Mouse (Mus musculus) layer of hippocampus, postnatal 36 days (tissue): ENCODE results near the gene Rev1. TPM values are rescaled to one million over a fixed set of nuclear protein-coding genes. Genes with fewer than 3 reads are reported as not detected.

Experiments used
- DNase-seq, 2 experiments: peaks; one replicate each; pipeline ENCODE4 v3.0.0; 2022
- total RNA-seq, 2 experiments: library from RNA; stranded (reverse); gene quantifications; 2 replicates each; pipeline ENCODE4 v1.2.3; 2021

Rev1 gene
- total RNA-seq = 10 to 100 TPM; 38.7 to 45.0 TPM

DNA sequence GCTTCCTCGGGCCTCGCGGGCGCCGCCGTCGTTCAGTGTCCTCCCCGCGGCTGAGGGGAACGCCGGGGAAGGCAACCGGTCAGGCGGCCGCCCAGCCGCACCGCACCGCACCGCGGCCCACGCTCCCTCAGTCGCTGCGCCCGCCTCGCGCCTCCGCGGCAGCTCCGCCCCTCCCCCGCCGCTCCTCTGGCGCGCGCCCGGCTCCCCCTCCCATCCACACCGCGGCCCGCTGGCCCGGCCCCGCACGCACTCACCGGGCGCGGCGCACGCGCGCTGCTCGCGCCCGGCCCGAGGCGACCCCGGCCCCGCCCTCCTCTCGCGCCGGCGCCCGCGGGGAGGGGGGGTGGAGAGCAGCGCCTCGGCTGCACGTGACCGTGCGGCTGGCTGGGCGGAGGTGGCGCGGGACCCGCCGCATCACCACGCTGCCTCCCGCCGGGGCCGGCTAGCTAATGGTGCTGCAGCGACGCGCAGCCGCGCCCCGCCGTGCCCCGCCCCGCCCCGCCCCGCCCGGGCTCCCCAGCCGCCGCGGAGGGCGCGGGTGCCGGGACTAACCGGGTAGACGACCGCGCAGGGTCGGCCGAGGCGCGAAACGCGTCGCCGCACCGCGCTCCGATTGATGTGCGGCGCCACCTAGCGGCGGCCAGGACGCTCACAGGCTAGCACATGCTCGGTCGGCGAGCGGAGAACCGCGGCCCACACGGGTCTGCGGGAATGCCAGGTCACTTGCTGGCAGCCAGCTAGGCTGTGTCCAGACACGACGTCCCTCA lies at the start of gene Rev1:
Rev1 (minus strand) TSS at position 301 of the 767 bp plus-strand sequence.
- DNase-seq = peak; percentile 95

DNA sequence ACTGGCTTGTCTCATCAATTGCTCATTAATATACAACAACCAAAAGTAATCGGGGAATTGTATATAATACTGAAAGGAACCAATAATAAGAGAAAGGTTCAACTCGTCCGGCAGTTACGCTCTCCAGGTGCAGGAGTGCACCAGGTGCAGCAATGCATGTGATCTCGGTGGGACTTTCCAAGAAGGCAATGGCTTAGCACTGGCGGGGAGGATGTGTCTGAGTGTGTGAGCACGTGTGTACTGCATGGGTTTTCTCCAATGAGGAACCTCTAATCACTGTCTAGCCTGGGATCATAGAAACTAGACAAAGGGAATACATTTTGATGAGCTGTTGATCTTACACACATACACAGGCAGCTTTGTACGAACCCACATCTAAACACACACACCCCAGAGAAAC lies 49.3 kb upstream of the Rev1 start:
- no peak for DNase-seq

DNA sequence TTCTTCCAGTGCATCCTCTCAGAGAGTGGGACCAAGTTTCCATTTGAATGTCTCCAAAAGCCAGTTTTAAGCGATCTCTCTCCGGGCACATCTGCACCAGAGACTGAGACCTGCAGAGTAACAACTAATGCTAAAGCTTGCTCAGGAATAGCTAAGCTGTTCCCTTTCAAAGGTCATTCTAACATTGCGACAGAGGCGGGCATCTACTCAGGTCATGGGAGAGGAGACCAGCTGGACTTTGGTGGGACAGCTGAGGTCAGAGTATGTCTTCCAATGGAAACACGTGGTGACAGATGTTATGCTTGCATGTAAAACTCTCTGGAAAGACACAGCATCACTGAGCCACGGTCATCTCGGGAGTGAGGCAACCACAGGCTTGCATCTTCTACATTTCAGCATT lies 46.5 kb upstream of the Rev1 start:
- DNase-seq = no peak

DNA sequence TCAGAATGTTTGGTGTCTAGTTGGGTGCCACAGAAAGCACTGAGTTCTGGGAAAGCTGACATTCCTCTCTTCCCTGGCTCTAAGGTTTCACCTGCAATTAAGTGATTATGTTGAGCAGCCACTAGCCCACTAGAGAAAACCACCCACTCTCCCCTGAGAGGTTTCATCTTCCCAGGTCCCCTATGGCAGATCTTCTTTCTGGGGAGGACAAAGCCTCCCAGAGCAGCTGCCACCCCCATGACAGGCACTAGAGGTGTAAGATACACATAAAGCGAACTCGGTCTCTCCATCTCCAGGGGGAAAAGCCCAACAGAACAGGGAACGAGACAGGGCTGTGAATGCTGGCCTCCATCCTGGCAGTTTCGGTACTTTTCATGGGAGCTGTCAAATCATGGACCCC lies 42.3 kb upstream of the Rev1 start:
- no peak for DNase-seq

DNA sequence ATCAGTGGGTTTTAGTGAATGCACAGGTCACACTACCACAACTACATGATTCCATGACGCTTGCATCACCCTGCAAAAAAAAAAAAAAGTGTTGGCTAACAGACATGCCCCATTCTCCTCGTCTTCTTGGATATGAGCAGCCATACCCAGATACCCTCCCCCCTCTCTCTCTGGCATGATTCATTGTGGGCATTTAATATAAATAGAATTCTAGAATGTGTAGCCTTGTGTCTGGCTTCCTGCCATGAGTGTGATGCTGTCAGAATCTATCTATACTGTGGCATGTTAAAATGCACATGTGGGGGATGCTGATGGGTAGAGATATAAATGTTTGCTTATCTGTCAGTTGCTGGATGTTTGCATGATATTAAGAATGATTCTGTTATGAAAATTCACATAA lies 36.1 kb upstream of the Rev1 start:
- DNase-seq = no peak

DNA sequence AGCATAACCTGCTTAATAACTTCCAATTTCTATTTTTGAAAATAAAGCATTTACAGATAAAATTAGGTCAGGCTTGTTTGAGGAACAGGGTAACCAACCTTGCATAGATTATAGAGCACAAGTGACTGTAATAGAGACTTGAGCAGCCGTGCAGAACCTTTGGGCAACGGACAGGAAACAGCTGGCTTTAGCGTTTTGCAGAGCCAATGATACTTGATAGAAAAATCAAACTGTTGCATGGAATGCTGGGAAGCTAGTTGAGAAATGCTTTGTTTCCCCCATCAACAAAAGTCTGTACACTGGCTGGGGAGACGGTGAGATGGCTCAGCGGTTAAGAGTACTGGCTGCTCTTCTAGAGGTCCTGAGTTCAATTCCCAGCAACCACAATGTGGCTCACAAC lies 20.5 kb upstream of the Rev1 start:
- no peak for DNase-seq

DNA sequence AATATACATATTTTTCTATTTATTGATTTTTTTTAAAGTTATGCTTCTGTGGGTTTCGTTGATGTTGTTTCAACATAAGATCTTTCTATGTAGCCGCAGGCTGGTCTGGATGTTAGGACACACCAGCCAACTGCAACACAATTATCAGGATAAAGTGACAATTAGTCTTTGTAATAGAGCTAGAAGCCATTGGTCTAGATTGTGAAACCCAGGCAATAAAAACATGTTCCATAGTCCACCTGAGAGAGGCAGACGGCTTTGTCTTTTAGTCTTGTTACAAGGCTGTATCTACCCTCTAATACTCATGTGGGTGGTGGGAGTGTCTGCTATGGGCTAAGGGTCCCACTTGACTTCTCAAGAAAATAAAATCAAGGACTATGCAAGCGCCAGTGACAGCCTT lies 16.4 kb upstream of the Rev1 start:
- DNase-seq = no peak

DNA sequence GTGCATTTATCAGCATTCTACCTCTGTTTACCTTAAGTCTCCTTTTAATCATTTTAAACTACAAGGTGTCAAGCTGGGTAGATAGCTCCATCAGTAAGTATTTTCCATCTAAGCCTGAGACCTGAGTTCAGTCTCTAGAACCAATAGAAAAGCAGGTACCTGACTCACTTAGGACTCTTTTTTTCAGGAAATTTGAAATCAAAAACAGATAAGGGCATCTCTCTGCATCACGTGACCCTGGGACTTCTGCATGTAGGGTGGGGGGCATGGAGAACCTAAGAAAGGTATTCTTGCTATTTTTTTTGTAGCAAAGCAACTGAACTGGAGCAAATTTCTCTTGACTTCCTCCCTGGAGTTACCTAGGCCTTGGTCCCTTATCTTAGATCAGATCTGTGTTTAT lies 11.8 kb upstream of the Rev1 start:
- no peak for DNase-seq

DNA sequence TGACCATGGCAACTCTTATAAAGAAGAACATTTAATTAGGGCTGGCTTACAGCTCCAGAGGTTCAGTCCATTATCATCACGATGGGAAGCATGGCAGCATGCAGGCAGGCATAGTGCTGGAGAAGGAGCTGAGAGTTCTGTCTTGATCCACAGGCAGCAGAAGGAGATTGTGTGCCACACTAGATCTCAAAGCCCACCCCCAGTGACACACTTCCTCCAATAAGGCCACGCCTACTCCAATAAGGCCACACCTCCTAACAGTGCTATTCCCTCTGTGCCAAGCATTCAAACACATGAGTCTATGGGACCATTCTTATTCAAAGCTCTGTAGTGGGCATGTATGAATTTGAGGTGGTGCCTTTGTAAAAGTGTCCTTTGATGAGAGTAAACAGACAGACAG lies 11.3 kb upstream of the Rev1 start:
- no peak for DNase-seq

DNA sequence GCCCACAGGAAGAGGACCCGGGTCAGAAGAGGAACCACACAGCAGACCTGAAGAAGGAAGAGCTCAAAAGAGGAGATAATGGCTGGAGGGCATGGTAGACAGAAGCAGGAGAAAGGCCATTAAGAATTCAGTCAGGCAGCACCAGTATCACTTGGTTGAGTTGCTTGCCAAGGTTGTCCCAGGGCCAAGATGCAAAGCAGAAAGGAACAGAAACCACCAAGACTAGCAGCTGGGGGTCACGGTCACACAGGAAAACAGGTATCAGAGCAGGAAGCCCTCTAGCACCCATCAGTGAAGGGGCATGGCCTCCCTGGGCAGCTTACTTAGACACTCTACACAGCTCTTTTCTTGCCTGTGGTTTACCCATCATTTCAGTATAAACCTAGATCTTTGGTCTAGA lies 9.8 kb upstream of the Rev1 start:
- no peak for DNase-seq

DNA sequence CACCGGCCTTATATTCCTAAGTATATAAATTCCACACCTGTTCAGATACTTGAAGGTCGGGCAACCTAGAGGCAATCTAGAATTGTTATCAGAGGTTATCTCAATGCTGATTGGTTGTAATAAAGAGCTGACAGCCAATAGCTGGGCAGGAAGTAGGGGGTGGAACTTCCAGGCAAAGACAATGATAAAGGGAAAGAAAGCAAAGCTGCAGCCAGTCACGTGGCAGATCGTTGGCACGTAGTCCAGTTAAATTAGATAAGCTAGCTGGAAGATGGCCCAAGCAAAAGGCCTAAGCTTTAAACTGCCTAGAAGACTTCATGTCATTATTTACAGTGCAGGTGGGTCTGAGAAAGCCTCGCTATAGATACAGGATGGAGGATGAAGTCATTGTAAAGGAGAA lies 3.3 kb upstream of the Rev1 start:
- DNase-seq = no peak

DNA sequence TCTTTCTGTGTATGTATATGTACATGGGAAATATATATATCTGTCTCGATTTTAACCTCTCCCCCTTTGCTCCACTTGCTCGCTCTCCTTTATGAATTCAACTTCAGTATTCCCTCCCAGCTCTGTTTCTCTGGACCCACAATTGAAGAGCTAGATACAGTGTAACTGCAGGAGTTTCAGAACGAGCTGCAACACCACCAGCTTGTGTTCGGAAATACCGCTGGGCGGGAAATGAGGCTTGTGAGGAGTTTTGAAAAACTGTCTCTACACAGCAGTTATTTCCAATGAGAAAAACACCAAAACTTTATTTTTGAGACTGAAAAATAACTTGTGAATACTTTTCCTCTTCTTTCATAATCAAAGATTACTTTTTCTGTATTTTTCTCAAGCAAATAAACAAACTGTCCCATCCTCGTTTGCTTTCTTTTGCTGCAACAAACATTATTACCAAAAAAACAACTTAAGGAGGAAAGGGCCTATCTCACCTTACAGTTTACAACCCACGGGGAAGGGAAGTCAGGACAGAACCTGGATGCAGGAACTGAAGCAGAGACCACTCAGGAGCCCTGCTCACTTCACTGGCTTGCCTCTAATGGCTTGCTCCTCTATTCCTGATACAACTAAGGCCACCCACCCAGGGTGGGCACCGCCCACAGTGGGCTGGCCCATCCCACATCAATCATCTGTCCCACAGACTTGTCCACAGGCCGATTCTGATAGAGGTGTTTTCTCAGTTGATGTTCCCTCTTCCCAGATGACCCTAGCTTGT lies 1.3 kb upstream of the Rev1 start:
- no peak for DNase-seq

DNA sequence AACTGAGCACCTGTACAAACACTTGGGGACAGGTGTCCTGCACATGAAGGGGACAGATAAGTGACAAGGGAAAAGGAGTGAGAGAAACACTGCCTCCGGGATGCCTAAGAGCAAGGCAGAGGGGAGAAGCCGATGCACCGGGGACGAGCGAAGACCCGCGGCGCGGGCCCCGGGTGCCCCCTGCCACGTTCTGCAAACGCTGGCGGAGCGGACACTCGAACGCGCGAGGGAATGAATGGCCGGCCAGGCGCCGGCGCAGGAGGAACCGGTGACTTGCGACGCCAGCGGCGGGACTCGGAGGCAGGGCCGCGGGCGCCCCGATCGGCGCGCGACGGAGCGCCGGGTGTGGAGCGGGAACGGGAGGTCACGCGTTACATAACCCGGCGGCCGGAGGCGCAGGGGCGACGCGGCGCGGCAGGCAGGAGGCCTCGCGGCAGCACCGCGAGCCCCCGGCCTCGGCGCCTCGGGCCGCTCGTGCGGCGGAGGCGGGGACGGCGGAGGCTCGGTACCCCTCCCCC lies 623 bp downstream of the Rev1 start:
- DNase-seq = peak; percentile 41 to 54

DNA sequence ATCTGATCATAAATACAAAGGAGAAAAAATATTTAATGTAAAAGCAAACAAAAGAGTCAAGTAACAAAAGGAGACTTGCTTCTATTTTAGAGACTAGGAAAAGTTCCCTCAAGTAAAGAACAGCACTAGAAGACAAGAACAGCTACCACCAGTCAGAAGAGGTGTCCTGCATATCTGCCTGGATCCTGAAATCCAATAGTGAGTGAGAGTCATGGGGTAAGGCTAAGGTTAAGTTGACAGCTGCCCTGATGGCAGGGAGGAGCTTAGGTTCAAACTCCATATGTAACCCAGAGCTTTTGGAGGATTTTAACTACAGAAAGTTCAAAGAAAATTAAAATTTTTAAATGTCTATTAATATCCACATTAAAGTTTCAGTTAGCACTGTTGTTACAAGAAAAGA lies 2.6 kb downstream of the Rev1 start:
- DNase-seq = no peak

DNA sequence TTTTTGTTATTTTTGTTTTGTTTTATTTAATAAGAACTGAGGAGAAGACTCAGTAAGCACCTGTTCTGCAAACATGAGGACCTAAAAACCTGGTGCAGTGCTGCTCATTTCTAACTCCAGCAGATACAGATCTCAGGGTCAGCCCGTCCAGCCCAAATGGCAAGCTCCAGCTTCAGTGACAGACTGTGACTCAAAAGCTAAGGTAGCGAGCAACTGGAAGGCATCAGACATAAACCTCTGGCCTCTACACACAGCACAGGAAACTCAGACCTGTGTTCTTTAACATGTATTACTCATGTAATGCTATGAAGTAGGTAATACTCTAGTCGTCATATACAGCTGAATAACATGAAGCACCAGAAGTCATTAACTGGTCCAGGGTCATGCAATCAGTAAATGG lies 3.2 kb downstream of the Rev1 start:
- no peak for DNase-seq

DNA sequence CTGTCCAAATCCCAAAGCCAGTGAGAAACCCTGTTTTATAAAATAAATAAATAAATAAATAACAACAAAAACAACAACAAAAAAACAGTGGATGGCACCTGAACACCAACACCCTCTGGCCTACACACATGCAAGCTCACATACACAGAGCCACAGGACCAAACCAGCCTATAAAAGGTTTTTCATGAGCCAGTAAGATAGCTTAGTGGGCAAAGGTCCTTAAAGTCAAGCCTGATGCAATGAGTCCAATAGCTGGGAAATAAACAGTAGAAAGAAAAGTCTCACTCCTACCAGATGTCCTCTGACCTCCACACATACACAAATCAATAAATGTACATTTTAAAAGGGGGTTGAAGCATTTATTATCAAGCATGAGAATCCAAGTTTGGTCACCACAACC lies 5.3 kb downstream of the Rev1 start:
- DNase-seq = no peak

DNA sequence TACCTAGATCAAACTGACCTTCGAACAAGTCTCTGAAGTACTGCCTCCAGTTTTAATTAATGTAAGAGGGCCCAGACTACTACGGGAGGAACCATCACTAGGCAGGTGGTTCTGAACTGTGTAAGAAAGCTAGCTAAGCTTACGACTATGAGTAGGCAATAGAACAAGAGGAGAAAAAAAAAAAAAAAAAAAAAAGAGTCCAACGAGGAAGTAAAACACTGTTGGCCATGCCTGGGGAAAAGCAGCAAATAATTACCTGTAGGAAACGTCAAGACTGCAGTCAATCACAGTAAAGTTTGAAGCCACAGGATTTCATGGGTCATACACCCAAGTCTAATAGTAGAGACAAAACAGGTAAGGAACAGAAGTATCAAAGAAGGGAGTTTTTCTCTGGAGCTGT lies 8.7 kb downstream of the Rev1 start:
- DNase-seq = no peak

DNA sequence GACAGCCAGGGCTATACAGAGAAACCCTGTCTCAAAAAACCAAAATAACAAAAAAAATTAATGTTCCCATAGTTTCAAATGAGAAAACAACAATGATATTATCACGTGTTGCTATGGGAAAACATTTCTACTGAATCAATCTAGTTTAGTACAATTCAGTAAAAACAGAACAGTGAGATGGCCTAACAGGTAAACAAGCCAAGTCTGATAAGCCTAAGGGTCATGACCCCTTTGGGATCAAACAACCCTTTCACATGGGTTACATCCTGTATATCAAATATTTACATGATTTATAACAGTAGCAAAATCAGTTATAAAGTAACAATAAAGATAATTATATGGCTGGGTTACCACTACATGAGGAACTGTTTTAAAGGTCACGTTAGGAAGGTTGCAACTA lies 11.0 kb downstream of the Rev1 start:
- DNase-seq = no peak

DNA sequence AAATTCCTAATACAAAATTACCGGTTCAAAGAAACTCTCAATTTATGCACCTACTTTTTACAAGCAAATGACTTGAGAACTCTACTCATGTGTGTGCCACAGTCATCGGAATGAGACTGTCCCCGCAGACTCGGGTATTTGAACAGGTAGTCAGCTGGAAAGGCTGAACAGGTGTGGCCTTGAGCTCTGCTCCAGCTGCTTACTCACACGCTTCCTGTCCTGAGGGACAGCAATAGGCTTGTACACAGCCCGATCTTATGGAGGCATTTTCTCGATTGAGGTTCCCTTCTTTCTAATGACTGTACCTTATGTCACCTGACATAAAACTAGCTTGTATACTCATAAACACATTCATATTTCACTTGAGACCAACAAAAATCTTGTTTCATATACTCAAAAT lies 19.8 kb downstream of the Rev1 start:
- no peak for DNase-seq

DNA sequence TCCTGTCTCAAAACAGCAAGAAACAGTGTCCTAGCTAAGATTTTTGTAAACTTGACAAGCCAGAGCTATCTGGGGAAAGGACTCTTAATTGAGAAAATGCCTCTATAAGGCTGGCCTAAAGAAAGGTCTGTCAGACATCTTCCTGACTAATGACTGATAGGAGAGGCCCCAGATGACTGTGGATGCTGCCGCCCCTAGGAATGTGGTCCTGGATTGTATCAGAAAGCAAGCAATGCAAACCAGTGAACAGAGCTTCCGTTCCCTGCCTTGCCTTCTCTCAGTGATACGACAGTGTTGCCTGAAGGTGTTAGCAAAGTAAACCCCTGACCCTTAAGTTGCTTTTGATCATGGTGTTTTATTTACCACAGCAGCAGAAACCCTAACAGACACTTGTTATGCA lies 25.8 kb downstream of the Rev1 start:
- DNase-seq = no peak

DNA sequence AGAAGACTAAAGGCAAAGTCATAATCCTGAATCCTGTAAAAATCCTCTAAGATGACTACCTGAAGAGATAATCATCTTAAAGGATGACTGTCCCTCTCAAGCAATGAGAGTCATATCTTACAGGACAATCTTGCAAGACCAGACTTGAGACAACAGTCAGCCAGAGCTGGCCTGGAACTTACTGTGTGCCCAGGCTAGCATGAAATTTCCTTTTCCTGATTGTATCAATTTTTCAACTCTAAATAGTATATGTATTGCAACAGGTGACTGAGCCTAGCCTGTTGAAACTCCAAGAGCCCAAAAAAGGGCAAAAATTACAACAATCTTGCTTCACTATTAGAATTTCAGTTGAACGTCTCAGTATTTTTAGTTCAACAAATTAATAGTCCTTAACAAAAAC lies 26.4 kb downstream of the Rev1 start:
- DNase-seq = no peak

DNA sequence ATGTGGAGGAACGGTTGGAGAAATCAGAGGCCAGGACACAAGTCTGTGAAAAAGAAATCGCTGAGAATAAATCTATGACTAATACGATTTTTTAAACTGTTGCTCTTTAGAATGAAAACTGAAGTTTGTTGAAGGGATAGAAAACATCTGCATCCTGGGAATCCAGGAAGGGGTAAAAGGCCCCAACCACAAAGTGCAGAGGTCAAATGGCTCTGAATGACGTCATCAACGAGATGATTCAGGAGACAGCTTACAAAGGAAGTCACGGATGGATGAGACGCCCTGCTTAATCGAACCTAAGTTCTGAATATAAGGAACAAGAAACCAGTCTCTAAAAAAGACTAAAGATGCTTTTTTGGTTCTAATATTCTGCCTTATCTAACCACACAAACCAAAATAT lies 48.3 kb downstream of the Rev1 start:
- DNase-seq = no peak

DNA sequence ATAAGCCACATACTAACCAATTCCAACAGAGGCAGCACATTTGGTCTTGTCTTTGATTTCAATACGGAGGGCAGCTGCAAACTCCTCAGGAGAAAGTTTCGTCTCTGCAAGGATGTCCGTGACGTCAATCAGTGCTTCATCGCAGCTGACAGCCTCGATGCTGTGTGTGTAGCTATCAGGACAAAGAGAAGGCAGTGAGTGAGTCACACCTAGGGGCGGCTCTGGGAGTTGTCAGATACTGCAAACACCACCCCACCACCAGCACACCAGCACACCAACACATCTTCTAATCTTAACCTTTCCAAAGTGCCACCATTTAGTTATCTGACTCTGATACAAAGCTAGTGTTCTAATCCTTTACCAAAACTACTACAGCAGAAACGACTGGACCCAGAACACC lies 58.3 kb downstream of the Rev1 start:
- no peak for DNase-seq

DNA sequence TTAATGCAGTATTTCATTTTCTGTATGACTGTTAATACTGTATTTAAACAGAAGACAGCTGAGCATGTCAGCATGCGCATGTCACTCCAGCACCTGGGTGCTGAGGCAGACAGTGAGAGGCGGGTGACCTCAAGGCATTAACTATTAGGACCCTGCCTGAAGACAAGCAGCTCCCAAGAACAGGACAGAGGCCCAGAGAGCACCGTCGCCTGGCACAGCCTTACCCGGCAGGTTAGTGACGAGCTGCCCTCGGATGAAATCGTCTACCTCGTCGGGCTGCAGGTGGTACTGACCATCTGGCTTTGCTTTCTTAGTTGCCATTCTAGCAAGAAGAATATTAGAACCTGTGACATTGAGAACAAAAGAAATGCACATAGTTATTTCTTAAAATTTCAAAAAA lies 62.3 kb downstream of the Rev1 start:
- no peak for DNase-seq
